Mouse (Mus musculus) neural tube, embryonic 15.5 days (tissue): ENCODE measurements at regions not wholly inside any gene's neighbourhood (a gene's known extent, or its start where the extent isn't known, plus 50 kb on each side); places are given as distances from the start of the nearest gene placed in this dataset.

Experiments
- ATAC-seq: fragments of 200-750 bp; cut with Nextera tagmentation; 2 replicates; pipeline ENCODE4 v1.8.0; 2017; ENCODE audit warnings: mild to moderate bottlenecking, moderate TSS enrichment, moderate library complexity; ENCODE audit not compliant: low FRiP score
- H3K27ac ChIP-seq: fragments of 300-500 bp; sonication (generic); replicated peaks from 2 replicates; pipeline ENCODE4 v1.5.1; 2015; ENCODE audit warnings: mild to moderate bottlenecking, inconsistent platforms
- H3K27me3 ChIP-seq: fragments of 300-500 bp; sonication (generic); replicated peaks from 2 replicates; pipeline ENCODE4 v1.6.1; 2015; ENCODE audit warnings: inconsistent platforms
- H3K36me3 ChIP-seq: fragments of 300-500 bp; sonication (generic); 2 replicates; pipeline ENCODE4 v1.6.1; 2015; ENCODE audit warnings: inconsistent platforms
- H3K4me1 ChIP-seq: fragments of 300-500 bp; sonication (generic); 2 replicates; pipeline ENCODE4 v1.6.1; 2015; ENCODE audit warnings: inconsistent platforms
- H3K4me2 ChIP-seq: fragments of 300-500 bp; sonication (generic); 2 replicates; pipeline ENCODE4 v1.6.1; 2015; ENCODE audit warnings: inconsistent platforms, mild to moderate bottlenecking, moderate library complexity
- H3K4me3 ChIP-seq: fragments of 300-500 bp; sonication (generic); replicated peaks from 2 replicates; pipeline ENCODE4 v1.5.1; 2015; ENCODE audit warnings: mild to moderate bottlenecking, inconsistent platforms
- H3K9ac ChIP-seq: fragments of 300-500 bp; sonication (generic); replicated peaks from 2 replicates; pipeline ENCODE4 v1.6.1; 2015; ENCODE audit warnings: mild to moderate bottlenecking, inconsistent platforms
- H3K9me3 ChIP-seq: fragments of 300-500 bp; sonication (generic); replicated peaks from 2 replicates; pipeline ENCODE4 v1.6.1; 2016; ENCODE audit warnings: inconsistent platforms
- WGBS: fragments of 180-500 bp; shearing (Covaris S2); methylation state at CpG from one replicate; pipeline ENCODE4 v1.1.7; 2015; ENCODE audit warnings: mixed read lengths; 5-methylcytosine and 5-hydroxymethylcytosine counted together

DNA sequence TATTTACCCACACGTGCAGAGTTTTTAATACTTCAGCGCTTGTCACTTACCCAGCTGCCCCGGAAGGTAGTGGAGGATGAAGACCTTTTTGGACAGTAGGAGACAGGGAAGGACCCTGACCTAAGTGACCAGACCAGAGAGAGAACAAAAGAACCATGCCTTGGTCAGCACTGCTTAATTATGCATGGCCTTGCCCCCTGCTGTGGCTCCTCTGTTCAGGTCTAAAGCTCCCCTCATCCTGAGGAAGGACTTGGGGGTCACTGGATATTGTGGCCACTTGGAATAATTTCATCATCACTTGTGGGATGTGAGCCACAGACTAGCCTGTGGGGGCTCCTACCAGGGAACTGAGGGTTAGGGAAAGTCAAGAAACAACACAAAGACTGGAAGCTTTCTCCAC is 68.1 kb upstream of the Spaca7 start:
- H3K9ac ChIP-seq, result no peak overlapping the region
- no peak overlapping the region for H3K27ac ChIP-seq
- WGBS, result 4% methylated on average over 3 of the region's 3 CpGs
- no peaks in the 10 kb centered on the region for H3K9me3 ChIP-seq
- peaks cover 65% of the 10 kb centered on the region for H3K27me3 ChIP-seq
- ATAC-seq, result no peak
- no peak overlapping the region for H3K4me3 ChIP-seq
- H3K4me2 ChIP-seq, result no peak overlapping the region
- peaks cover 17% of the 10 kb centered on the region for H3K4me1 ChIP-seq
- H3K36me3 ChIP-seq, result no peaks in the 10 kb centered on the region

DNA sequence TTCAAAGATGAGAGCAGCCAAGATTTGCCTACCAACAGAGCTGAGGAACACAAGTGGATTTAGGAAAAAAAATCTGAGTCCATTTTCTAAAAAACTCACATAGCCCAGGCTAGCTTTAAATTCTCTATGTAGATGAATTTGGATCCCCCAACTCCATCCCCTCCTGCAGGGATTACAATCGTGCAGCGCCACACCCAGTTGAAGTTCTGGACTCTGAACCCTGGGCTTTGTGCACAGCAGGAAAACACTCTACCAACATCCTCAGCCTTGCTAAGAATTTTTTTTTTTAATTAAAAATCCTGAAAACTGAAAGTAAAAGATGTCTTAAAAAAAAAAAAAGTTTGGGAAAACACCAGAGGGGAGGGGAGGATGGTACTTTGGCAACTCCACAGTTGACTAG is 62.6 kb upstream of the Spaca7 start:
- Histone ChIP-seq H3K9ac (no peak overlapping the region), H3K27ac (no peak overlapping the region), H3K36me3 (no peaks in the 10 kb centered on the region), H3K27me3 (peaks cover 32% of the 10 kb centered on the region), H3K4me2 (no peak overlapping the region), H3K4me3 (no peak overlapping the region), H3K4me1 (0 out of 2 replicates have a peak, but pooled peaks cover 3% of the 10 kb centered on the region), H3K9me3 (no peaks in the 10 kb centered on the region)
- ATAC-seq, result no peak
- 71% methylated on average over 2 of the region's 2 CpGs for WGBS

DNA sequence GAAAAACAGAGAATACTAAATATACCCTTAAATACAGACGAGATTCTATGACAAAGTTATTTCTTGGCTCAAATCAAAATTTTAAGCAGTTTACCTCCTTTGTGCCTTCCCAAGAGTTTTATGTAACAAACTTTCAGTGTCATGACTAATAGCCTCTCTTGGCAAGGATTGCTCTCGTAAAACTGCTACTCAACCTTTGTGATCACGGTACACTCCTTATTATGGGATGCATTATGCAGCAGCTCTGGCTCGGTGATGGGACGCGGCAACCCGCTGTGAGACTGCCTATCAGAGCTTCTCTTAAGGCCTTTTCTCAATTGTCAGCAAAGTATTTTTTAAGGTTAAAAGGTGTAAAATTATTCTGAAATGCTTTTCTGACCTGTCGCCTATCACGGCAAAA is 59.8 kb upstream of the Spaca7 start:
- H3K4me1 ChIP-seq, result 0 out of 2 replicates have a peak, but pooled peaks cover 3% of the 10 kb centered on the region
- H3K4me2 ChIP-seq, result no peak overlapping the region
- H3K27ac ChIP-seq, result no peak overlapping the region
- 44% methylated on average over 9 of the region's 9 CpGs for WGBS
- ATAC-seq, result no peak
- H3K36me3 ChIP-seq, result no peaks in the 10 kb centered on the region
- H3K4me3 ChIP-seq, result no peak overlapping the region
- H3K27me3 ChIP-seq, result peaks cover 15% of the 10 kb centered on the region
- H3K9me3 ChIP-seq, result no peaks in the 10 kb centered on the region
- no peak overlapping the region for H3K9ac ChIP-seq

DNA sequence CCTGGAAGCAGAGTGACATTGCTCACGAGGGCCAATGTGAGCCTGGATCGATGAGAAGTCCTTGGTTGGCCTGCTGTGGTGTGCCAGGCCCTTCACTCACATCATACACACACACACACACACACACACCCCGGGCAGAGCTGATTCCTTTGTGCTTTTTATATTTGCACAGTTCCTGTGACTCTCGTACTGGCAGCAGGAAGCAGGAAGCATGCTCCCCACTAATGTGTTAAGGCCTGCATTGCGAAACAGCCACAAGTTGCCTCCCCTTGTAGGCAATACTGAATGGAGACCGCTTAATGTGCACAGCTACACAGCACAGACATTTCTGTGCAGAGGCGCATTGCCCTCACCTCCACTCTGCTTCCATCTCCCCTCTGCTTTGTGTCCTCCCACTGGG is 58.7 kb upstream of the Spaca7 start:
- H3K36me3 ChIP-seq, result no peaks in the 10 kb centered on the region
- H3K27ac ChIP-seq, result no peak overlapping the region
- H3K4me1 ChIP-seq, result 0 out of 2 replicates have a peak, but pooled peaks cover 3% of the 10 kb centered on the region
- H3K27me3 ChIP-seq, result peaks cover 9% of the 10 kb centered on the region
- H3K9me3 ChIP-seq, result peaks cover under 1% of the 10 kb centered on the region; the same call in 1 of the 2 replicates
- WGBS, result 67% methylated on average over 7 of the region's 7 CpGs
- no peak overlapping the region for H3K4me3 ChIP-seq
- no peak overlapping the region for H3K4me2 ChIP-seq
- ATAC-seq, result no peak
- no peak overlapping the region for H3K9ac ChIP-seq

DNA sequence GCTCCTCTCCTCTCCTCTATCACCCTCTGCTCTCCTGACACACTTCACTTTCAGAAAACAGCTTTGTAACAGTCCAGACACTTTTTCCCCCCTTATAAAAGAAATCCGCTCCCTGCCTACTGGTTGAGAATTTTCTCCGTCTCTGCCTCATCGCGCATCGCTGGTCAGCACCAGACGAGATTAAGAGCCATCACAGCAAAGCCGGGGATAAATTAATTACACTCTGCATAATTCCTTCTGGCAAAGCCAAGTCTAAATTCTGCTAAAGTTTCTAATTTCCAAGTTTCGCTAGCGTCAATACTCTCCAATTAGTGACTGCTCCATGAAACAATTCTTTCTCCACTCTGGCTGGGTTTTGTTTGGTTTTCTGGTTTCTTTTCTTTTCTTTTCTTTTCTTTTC is 51.2 kb upstream of the Spaca7 start:
- H3K4me3 ChIP-seq, result no peak overlapping the region
- H3K36me3 ChIP-seq, result no peaks in the 10 kb centered on the region
- H3K9me3 ChIP-seq, result peaks cover 4% of the 10 kb centered on the region; the same call in 1 of the 2 replicates
- no peak overlapping the region for H3K27ac ChIP-seq
- no peak overlapping the region for H3K9ac ChIP-seq
- no peaks in the 10 kb centered on the region for H3K4me1 ChIP-seq
- WGBS, result 29% methylated on average over 9 of the region's 9 CpGs
- no peaks in the 10 kb centered on the region for H3K27me3 ChIP-seq
- no peak overlapping the region for H3K4me2 ChIP-seq
- ATAC-seq, result no peak
